Mouse (Mus musculus) left cerebral cortex, adult 9 months (tissue): ENCODE results near the gene Cdhr4.

Experiments used
- DNase-seq, 2 experiments: peaks; one replicate each; pipeline ENCODE4 v3.0.0; 2022; ENCODE audit warnings: low spot score in 2 of 2

Cdhr4 gene

GRCm38 (mm10) chr9:107975399-107976386, 16.6 kb upstream of the Cdhr4 start, which contains the start of gene Uba7:
Gene Uba7 (plus strand): TSS chr9:107975505.
- DNase-seq = no peak

- DNase-seq = no peak
Measured at GRCm38 (mm10) chr9:107978815-107979214, 13.5 kb upstream of the Cdhr4 start.

GRCm38 (mm10) chr9:107981684-107982605, 10.4 kb upstream of the Cdhr4 start:
- peak in 1 of 2 experiments; percentile 60 for DNase-seq

- peak in 1 of 2 experiments; percentile 35 for DNase-seq
Measured at GRCm38 (mm10) chr9:107982681-107983346, 9.5 kb upstream of the Cdhr4 start, which contains the start of gene Gm20661. Gene Gm20661 (plus strand): TSS chr9:107983058.

GRCm38 (mm10) chr9:107983421-107983890, 8.8 kb upstream of the Cdhr4 start:
- peak in 1 of 2 experiments; percentile 42 for DNase-seq

GRCm38 (mm10) chr9:107984052-107984753, 8.1 kb upstream of the Cdhr4 start:
- no peak for DNase-seq

GRCm38 (mm10) chr9:107984754-107985055, 7.6 kb upstream of the Cdhr4 start:
- DNase-seq = no peak

- peak in 1 of 2 experiments; percentile 81 for DNase-seq
Measured at GRCm38 (mm10) chr9:107985131-107986119, 6.9 kb upstream of the Cdhr4 start, which contains the start of gene Inka1. Gene Inka1 (minus strand): TSS chr9:107985879.

GRCm38 (mm10) chr9:107986376-107986775, 5.9 kb upstream of the Cdhr4 start:
- peak in 1 of 2 experiments; percentile 75 for DNase-seq

- DNase-seq = no peak
Measured at GRCm38 (mm10) chr9:107987950-107988349, 4.3 kb upstream of the Cdhr4 start.

- DNase-seq = no peak
Measured at GRCm38 (mm10) chr9:107993013-107993412, 716 bp downstream of the Cdhr4 start.

- DNase-seq = no peak
Measured at GRCm38 (mm10) chr9:107994464-107994863, 2.2 kb downstream of the Cdhr4 start.

- DNase-seq = no peak
Measured at GRCm38 (mm10) chr9:107995513-107995912, 3.2 kb downstream of the Cdhr4 start.

- no peak for DNase-seq
Measured at GRCm38 (mm10) chr9:107996049-107996448, 3.8 kb downstream of the Cdhr4 start, which contains the start of gene Gm20662. Gene Gm20662 (plus strand): TSS chr9:107996349.

GRCm38 (mm10) chr9:108001922-108002770, 9.8 kb downstream of the Cdhr4 start, which contains the start of gene Ip6k1:
Gene Ip6k1 (plus strand): TSS chr9:108002501.
- DNase-seq = peak; percentile 100

- no peak for DNase-seq
Measured at GRCm38 (mm10) chr9:108002778-108003530, 10.7 kb downstream of the Cdhr4 start.

- DNase-seq = no peak
Measured at GRCm38 (mm10) chr9:108003531-108003890, 11.2 kb downstream of the Cdhr4 start.

GRCm38 (mm10) chr9:108008041-108008440, 15.7 kb downstream of the Cdhr4 start:
- DNase-seq = no peak
